Mouse (Mus musculus): ENCODE measurements at regions not wholly inside any gene's neighbourhood (a gene's known extent, or its start where the extent isn't known, plus 50 kb on each side); places are given as distances from the start of the nearest gene placed in this dataset.

DNA sequence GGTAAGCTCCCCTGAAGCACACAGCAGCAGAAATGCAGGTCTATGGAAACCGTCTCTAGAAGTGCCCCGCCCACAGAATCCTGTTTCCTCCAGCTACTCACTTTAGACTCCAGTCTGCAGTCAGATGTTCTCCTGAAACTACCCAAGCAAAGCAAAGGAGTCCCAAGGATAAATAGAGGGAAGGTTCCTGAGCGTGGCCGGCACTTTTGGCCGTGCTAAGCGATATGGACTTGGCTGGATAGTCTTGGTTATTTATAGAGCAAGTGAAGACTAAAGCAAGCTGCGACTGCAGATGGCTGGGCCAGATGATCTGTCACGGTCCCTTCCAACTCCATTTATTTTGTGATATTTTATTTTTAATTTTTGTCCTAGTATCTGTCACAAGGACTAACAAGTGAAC lies 373.1 kb upstream of the Slc7a11 start:
- TF ChIP-seq GABPA (IDR thresholded peaks at IDR 0.05; ENCODE audit: low read depth, low read length) (no peak), SIN3A (IDR thresholded peaks at IDR 0.05; ENCODE audit: low read length) (no peak), KAT2A (conservative IDR thresholded peaks at IDR 0.05; ENCODE audit: low read depth, low read length) (no peak), CTCF (IDR thresholded peaks at IDR 0.05 in 2 of 3, conservative IDR thresholded peaks at IDR 0.05 in 1 of 3; ENCODE audit: control insufficient read depth in 1 of 3, insufficient read depth in 1 of 3, low read depth in 2 of 3, low read length in 3 of 3, poor library complexity in 1 of 3, severe bottlenecking in 1 of 3) (no peak), CHD2 (IDR thresholded peaks at IDR 0.05; ENCODE audit: low read length) (no peak), MAZ (IDR thresholded peaks at IDR 0.05; ENCODE audit: low read depth, low read length) (no peak), EP300 (IDR thresholded peaks at IDR 0.05; ENCODE audit: low read depth in 1 of 2, low read length in 2 of 2) (no peak), POLR2AphosphoS5 (IDR thresholded peaks at IDR 0.05; ENCODE audit: borderline replicate concordance, low read depth, low read length) (no peak), SMC3 (IDR thresholded peaks at IDR 0.05; ENCODE audit: low read depth, low read length) (no peak)

All from MEL (cell line).